Mouse (Mus musculus): ENCODE data around the gene Ctf1. TPM values are rescaled to one million over a fixed set of nuclear protein-coding genes. Genes with fewer than 3 reads are reported as not detected.

The Ctf1 gene
- total and polyA plus RNA-seq, 3 experiments: not detected

- Histone ChIP-seq H3K27me3 (replicated peaks) (no peaks in the 10 kb centered on the region), H3K27ac (ENCODE audit: insufficient read depth, low read depth) (no peak overlapping the region), H3K4me3 (replicated peaks in 1 of 3; ENCODE audit: low read depth in 2 of 3, low read length in 2 of 3, poor library complexity in 1 of 3) (no peak overlapping the region), H3K9ac (ENCODE audit: insufficient read depth, low read depth) (no peak overlapping the region), H3K9me3 (replicated peaks; ENCODE audit: low read length) (no peaks in the 10 kb centered on the region), H3K4me1 (ENCODE audit: control insufficient read depth in 1 of 2, insufficient read depth in 2 of 2) (no peaks in the 10 kb centered on the region; a peak in 1 of 4 replicates), H3K79me2 (replicated peaks; ENCODE audit: control insufficient read depth, extremely low read depth, insufficient read depth, poor library complexity, severe bottlenecking) (no peaks in the 10 kb centered on the region), H3K36me3 (replicated peaks in 1 of 2; ENCODE audit: control insufficient read depth in 1 of 2, insufficient read depth in 1 of 2, low read length in 1 of 2) (peaks cover 0 to 17% of the 10 kb centered on the region in 2 experiments), H3K4me2 (ENCODE audit: insufficient read depth, low read depth, poor library complexity, severe bottlenecking) (no peak overlapping the region)
- TF ChIP-seq EP300 (IDR thresholded peaks at IDR 0.05; ENCODE audit: low read length): no peak
- no peak for TF ChIP-seq ETS1 (conservative IDR thresholded peaks at IDR 0.05; ENCODE audit: low read depth, low read length)
- TF ChIP-seq CTCF (conservative IDR thresholded peaks at IDR 0.05 in 1 of 2, IDR thresholded peaks at IDR 0.05 in 1 of 2; ENCODE audit: low read depth in 2 of 2, low read length in 2 of 2): no peak
- TF ChIP-seq UBTF (IDR thresholded peaks at IDR 0.05; ENCODE audit: low read depth, low read length): no peak
- no peak for TF ChIP-seq MEF2A (IDR thresholded peaks at IDR 0.05; ENCODE audit: borderline replicate concordance, low read depth, low read length)
- TF ChIP-seq PAX5 (IDR thresholded peaks at IDR 0.05; ENCODE audit: low read length): no peak
- TF ChIP-seq NRF1 (IDR thresholded peaks at IDR 0.05; ENCODE audit: low read depth, low read length): no peak
- no peak for TF ChIP-seq TCF12 (IDR thresholded peaks at IDR 0.05; ENCODE audit: low read depth, low read length)
- no peak for TF ChIP-seq E2F4 (IDR thresholded peaks at IDR 0.05; ENCODE audit: insufficient replicate concordance, low read depth, low read length)
- no peak for TF ChIP-seq ZNF384 (IDR thresholded peaks at IDR 0.05; ENCODE audit: low read depth, low read length)
- TF ChIP-seq CHD2 (IDR thresholded peaks at IDR 0.05; ENCODE audit: low read length): no peak
- no peak for TF ChIP-seq SMC3 (IDR thresholded peaks at IDR 0.05; ENCODE audit: low read depth, low read length)
- TF ChIP-seq MAFK (IDR thresholded peaks at IDR 0.05; ENCODE audit: insufficient replicate concordance, low read length): no peak
- no peak for TF ChIP-seq RCOR1 (conservative IDR thresholded peaks at IDR 0.05; ENCODE audit: low read depth, low read length)
- TF ChIP-seq ZC3H11A (IDR thresholded peaks at IDR 0.05; ENCODE audit: low read depth, low read length): no peak
- no peak for TF ChIP-seq IRF4 (IDR thresholded peaks at IDR 0.05; ENCODE audit: low read depth, low read length)
- in situ Hi-C loops (cut with MboI; ENCODE audit: low pct_ligation_motif_present, low pct_unique_long_range_greater_than_20kb, low sequenced_read_pairs): loop anchor here (10.0 kb wide), 1 partner anchor 942 kb away; no protein-coding TSS in a partner anchor
- dilution Hi-C loops (cut with MboI; ENCODE audit: extremely low pct_ligation_motif_present, extremely low pct_unique_long_range_greater_than_20kb, low sequenced_read_pairs): no loop called here
- no peak for DNase-seq (ENCODE audit: extremely low read depth)
Measured at GRCm38 (mm10) chr7:127666679-127667078, 45.9 kb upstream of the Ctf1 start.

GRCm38 (mm10) chr7:127667171-127667570 is 45.4 kb upstream of the Ctf1 start:
- H3K9ac ChIP-seq (ENCODE audit: insufficient read depth, low read depth): no peak overlapping the region
- dilution Hi-C loops (cut with MboI; ENCODE audit: extremely low pct_ligation_motif_present, extremely low pct_unique_long_range_greater_than_20kb, low sequenced_read_pairs): no loop called here
- H3K27ac ChIP-seq (ENCODE audit: insufficient read depth, low read depth): no peak overlapping the region
- H3K79me2 ChIP-seq (replicated peaks; ENCODE audit: control insufficient read depth, extremely low read depth, insufficient read depth, poor library complexity, severe bottlenecking): no peaks in the 10 kb centered on the region
- no peak overlapping the region for H3K4me3 ChIP-seq (replicated peaks in 1 of 3; ENCODE audit: low read depth in 2 of 3, low read length in 2 of 3, poor library complexity in 1 of 3)
- H3K9me3 ChIP-seq (replicated peaks; ENCODE audit: low read length): no peaks in the 10 kb centered on the region
- in situ Hi-C loops (cut with MboI; ENCODE audit: low pct_ligation_motif_present, low pct_unique_long_range_greater_than_20kb, low sequenced_read_pairs): loop anchor here (10.0 kb wide), 1 partner anchor 942 kb away; no protein-coding TSS in a partner anchor
- H3K27me3 ChIP-seq (replicated peaks): no peaks in the 10 kb centered on the region
- H3K4me2 ChIP-seq (ENCODE audit: insufficient read depth, low read depth, poor library complexity, severe bottlenecking): no peak overlapping the region
- H3K36me3 ChIP-seq (replicated peaks in 1 of 2; ENCODE audit: control insufficient read depth in 1 of 2, insufficient read depth in 1 of 2, low read length in 1 of 2): peaks cover 0 to 17% of the 10 kb centered on the region in 2 experiments
- TF ChIP-seq E2F4 (IDR thresholded peaks at IDR 0.05; ENCODE audit: insufficient replicate concordance, low read depth, low read length) (no peak), ETS1 (conservative IDR thresholded peaks at IDR 0.05; ENCODE audit: low read depth, low read length) (no peak), TBP (conservative IDR thresholded peaks at IDR 0.05; ENCODE audit: low read depth, low read length) (no peak), KAT2A (IDR thresholded peaks at IDR 0.05; ENCODE audit: insufficient replicate concordance, low read length) (no peak), MYC (IDR thresholded peaks at IDR 0.05; ENCODE audit: low read depth, low read length) (no peak), BHLHE40 (IDR thresholded peaks at IDR 0.05; ENCODE audit: low read depth, low read length) (no peak), USF1 (IDR thresholded peaks at IDR 0.05; ENCODE audit: low read depth, low read length) (no peak), JUN (IDR thresholded peaks at IDR 0.05; ENCODE audit: insufficient read depth, low read depth, low read length) (no peak), PAX5 (IDR thresholded peaks at IDR 0.05; ENCODE audit: low read length) (no peak), ZKSCAN1 (IDR thresholded peaks at IDR 0.05; ENCODE audit: borderline replicate concordance, low read depth, low read length) (no peak), IRF4 (IDR thresholded peaks at IDR 0.05; ENCODE audit: low read depth, low read length) (no peak), MXI1 (IDR thresholded peaks at IDR 0.05; ENCODE audit: low read depth, low read length) (no peak), UBTF (IDR thresholded peaks at IDR 0.05; ENCODE audit: low read depth, low read length) (no peak), NRF1 (IDR thresholded peaks at IDR 0.05; ENCODE audit: low read depth, low read length) (no peak), HCFC1 (IDR thresholded peaks at IDR 0.05; ENCODE audit: low read depth, low read length) (no peak), USF2 (conservative IDR thresholded peaks at IDR 0.05; ENCODE audit: low read depth, low read length) (no peak), ELF1 (IDR thresholded peaks at IDR 0.05; ENCODE audit: low read depth, low read length) (no peak), CHD1 (IDR thresholded peaks at IDR 0.05; ENCODE audit: low read depth, low read length) (no peak)
- no peak for DNase-seq (ENCODE audit: extremely low read depth)
- no peaks in the 10 kb centered on the region; a peak in 1 of 4 replicates for H3K4me1 ChIP-seq (ENCODE audit: control insufficient read depth in 1 of 2, insufficient read depth in 2 of 2)

Measured in CH12.LX (cell line).